Mouse (Mus musculus): Measurements from ENCODE around the gene Cyp2ab1.
"Not testable (repeated sequence)": the region's sequence is repeated elsewhere in the genome, so short reads cannot be mapped to it uniquely, and the experiment has no call there.

Gene Cyp2ab1

GRCm38 (mm10) chr16:20325286-20325685, at the start of gene Cyp2ab1:
Gene Cyp2ab1, minus strand, starts transcription at chr16:20325404.
- no peak for DNase-seq

- DNase-seq = no peak
These were observed 46.5 kb upstream of the Cyp2ab1 start for GRCm38 (mm10) chr16:20371731-20372130.

- DNase-seq = no peak
These were observed 43.0 kb upstream of the Cyp2ab1 start for GRCm38 (mm10) chr16:20368221-20368620.

- DNase-seq = no peak
These were observed 36.9 kb upstream of the Cyp2ab1 start for GRCm38 (mm10) chr16:20362121-20362520.

GRCm38 (mm10) chr16:20361496-20361895, 36.3 kb upstream of the Cyp2ab1 start:
- DNase-seq = not testable (repeated sequence)

GRCm38 (mm10) chr16:20359643-20360295, 34.6 kb upstream of the Cyp2ab1 start:
- DNase-seq = no peak

- DNase-seq = no peak
These were observed 32.6 kb upstream of the Cyp2ab1 start for GRCm38 (mm10) chr16:20357837-20358236.

- DNase-seq = no peak
These were observed 29.6 kb upstream of the Cyp2ab1 start for GRCm38 (mm10) chr16:20354762-20355161.

- DNase-seq = no peak
These were observed 28.8 kb upstream of the Cyp2ab1 start for GRCm38 (mm10) chr16:20354011-20354410.

GRCm38 (mm10) chr16:20345464-20345863, 20.3 kb upstream of the Cyp2ab1 start:
- DNase-seq = no peak

GRCm38 (mm10) chr16:20338616-20339015, 13.4 kb upstream of the Cyp2ab1 start:
- DNase-seq = peak; percentile 89

GRCm38 (mm10) chr16:20334918-20335317, 9.7 kb upstream of the Cyp2ab1 start:
- no peak for DNase-seq

GRCm38 (mm10) chr16:20328306-20328705, 3.1 kb upstream of the Cyp2ab1 start:
- DNase-seq = no peak

- DNase-seq = no peak
These were observed 1.3 kb downstream of the Cyp2ab1 start for GRCm38 (mm10) chr16:20323907-20324306.

GRCm38 (mm10) chr16:20322274-20322673, 2.9 kb downstream of the Cyp2ab1 start:
- DNase-seq = no peak

GRCm38 (mm10) chr16:20316770-20317169, 8.4 kb downstream of the Cyp2ab1 start:
- DNase-seq = no peak

- DNase-seq = no peak
These were observed 9.9 kb downstream of the Cyp2ab1 start for GRCm38 (mm10) chr16:20315266-20315665.

- DNase-seq = no peak
These were observed 12.9 kb downstream of the Cyp2ab1 start for GRCm38 (mm10) chr16:20312272-20312671.

GRCm38 (mm10) chr16:20301770-20302649, 23.2 kb downstream of the Cyp2ab1 start, which contains the start of gene Parl:
Gene Parl, minus strand, starts transcription at chr16:20302387.
- DNase-seq = peak; percentile 80

- no peak for DNase-seq
These were observed 25.1 kb downstream of the Cyp2ab1 start for GRCm38 (mm10) chr16:20300076-20300475.

- DNase-seq = no peak
These were observed 45.0 kb downstream of the Cyp2ab1 start for GRCm38 (mm10) chr16:20280238-20280637.

GRCm38 (mm10) chr16:20279395-20279794, 45.8 kb downstream of the Cyp2ab1 start:
- no peak for DNase-seq

GRCm38 (mm10) chr16:20272994-20273393, 52.2 kb downstream of the Cyp2ab1 start:
- DNase-seq = no peak

- DNase-seq = no peak
These were observed 53.9 kb downstream of the Cyp2ab1 start for GRCm38 (mm10) chr16:20271339-20271738.

All from right cerebral cortex, adult 18-20 months (tissue).